Comparison of ENCODE assay signal across 19 mouse cellular contexts in genomic region chr2:165258321-165258720, GRCm38 (mm10). TPM values are rescaled to one million over a fixed set of nuclear protein-coding genes. Genes with fewer than 3 reads are reported as not detected.
"Had no signal": no experiment of that assay in that cellular context is flagged by ENCODE, and none has a peak within 500 bp of the region (broad histone marks: within the 10 kb centered on the region; RNA-seq: fewer than 3 reads in every experiment).

No protein-coding gene starts in this region.

- H3K9ac ChIP-seq: liver, embryonic 14.5 days; lung, embryonic 14.5 days; midbrain, embryonic 13.5 days; midbrain, embryonic 15.5 days; neural tube, embryonic 13.5 days had no signal

- H3K27me3 ChIP-seq: midbrain, embryonic 15.5 days had no signal

- H3K27ac ChIP-seq: liver, embryonic 14.5 days; midbrain, embryonic 13.5 days; midbrain, embryonic 15.5 days; neural tube, embryonic 13.5 days had no signal

- H3K4me2 ChIP-seq: lung, embryonic 14.5 days; midbrain, embryonic 11.5 days; midbrain, embryonic 13.5 days; midbrain, embryonic 15.5 days; neural tube, embryonic 13.5 days had no signal

- DNase-seq: lung, adult 18-20 months; lung, embryonic 14.5 days; lung, postnatal 10 days; lung, postnatal 4 days; retina, postnatal 1 day; right cerebral cortex, adult 18-20 months; right cerebral cortex, postnatal 25 days; right cerebral cortex, postnatal 4 days; spleen, adult 18-20 months; thymus, adult 18-20 months; thymus, postnatal 14 days; thymus, postnatal 36 days had no signal

- H3K4me3 ChIP-seq: midbrain, embryonic 13.5 days; midbrain, embryonic 15.5 days; myocyte; neural tube, embryonic 13.5 days had no signal

- ATAC-seq: midbrain, embryonic 13.5 days; midbrain, embryonic 15.5 days had no signal

- H3K9me3 ChIP-seq: midbrain, embryonic 13.5 days; midbrain, embryonic 15.5 days; neural tube, embryonic 13.5 days had no signal

- H3K36me3 ChIP-seq: midbrain, embryonic 13.5 days; midbrain, embryonic 15.5 days; neural tube, embryonic 13.5 days had no signal

RNA-seq across cellular contexts. Expression of gene Cdh22, which starts 23.7 kb away (rescaled TPM):
- polyA plus RNA-seq: liver, embryonic 16.5 days had no signal
